Mouse (Mus musculus) midbrain, embryonic 14.5 days (tissue): ENCODE data around the gene Zdhhc5. TPM values are rescaled to one million over a fixed set of nuclear protein-coding genes. Genes with fewer than 3 reads are reported as not detected.
A peak's percentile ranks its signal among the peaks of the same experiment; 100 is the strongest.

Source experiments
- ATAC-seq: fragments of 200-750 bp; cut with Nextera tagmentation; 2 replicates; pipeline ENCODE4 v1.8.0; 2017; ENCODE audit warnings: moderate number of reproducible peaks, moderate library complexity; ENCODE audit not compliant: low FRiP score, low TSS enrichment
- DNase-seq: peaks from one replicate; pipeline ENCODE4 v3.0.0-alpha.2; 2015
- H3K27ac ChIP-seq: fragments of 300-500 bp; sonication (generic); replicated peaks from 2 replicates; pipeline ENCODE4 v1.5.1; 2014; ENCODE audit warnings: mild to moderate bottlenecking, low read depth, low read length, moderate library complexity
- H3K27me3 ChIP-seq: fragments of 300-500 bp; sonication (generic); 2 replicates; pipeline ENCODE4 v1.6.1; 2014; ENCODE audit warnings: low read length, control low read depth, mixed read lengths; ENCODE audit not compliant: control insufficient read depth, insufficient read depth
- H3K36me3 ChIP-seq: fragments of 300-500 bp; sonication (generic); 2 replicates; pipeline ENCODE4 v1.6.1; 2014; ENCODE audit warnings: low read length, control low read depth; ENCODE audit not compliant: control insufficient read depth, insufficient read depth
- H3K4me1 ChIP-seq: fragments of 300-500 bp; sonication (generic); 2 replicates; pipeline ENCODE4 v1.6.1; 2014; ENCODE audit warnings: mild to moderate bottlenecking, antibody characterized with exemption, low read length, control low read depth; ENCODE audit not compliant: control insufficient read depth, insufficient read depth
- H3K4me2 ChIP-seq: fragments of 300-500 bp; sonication (generic); 2 replicates; pipeline ENCODE4 v1.6.1; 2014; ENCODE audit warnings: mild to moderate bottlenecking, low read length, moderate library complexity
- H3K4me3 ChIP-seq: fragments of 300-500 bp; sonication (generic); replicated peaks from 2 replicates; pipeline ENCODE4 v1.5.1; 2014; ENCODE audit warnings: low read depth, low read length
- H3K9ac ChIP-seq: fragments of 300-500 bp; sonication (generic); replicated peaks from 2 replicates; pipeline ENCODE4 v1.6.1; 2014; ENCODE audit warnings: mild to moderate bottlenecking, low read length, moderate library complexity
- H3K9me3 ChIP-seq: fragments of 300-500 bp; sonication (generic); 2 replicates; pipeline ENCODE4 v1.6.1; 2016; ENCODE audit warnings: low read length, control low read depth, mixed read lengths; ENCODE audit not compliant: control insufficient read depth
- WGBS: fragments of 180-500 bp; shearing (Covaris S2); extraction: QIAGEN DNeasy Blood & Tissue Kit; methylation state at CpG from one replicate; pipeline ENCODE4 v1.1.7; 2014; 5-methylcytosine and 5-hydroxymethylcytosine counted together
- polyA plus RNA-seq: library from polyadenylated mRNA; unstranded; fragments of >200 nt; fragmentation: Nextera tagmentation; extraction: Ambion mirVana; gene quantifications from 2 replicates; pipeline ENCODE4 v1.2.1, GENCODE M21; 2014

Zdhhc5 gene
- polyA plus RNA-seq, 1 experiment from 2014 or later, result 21.8 TPM

DNA sequence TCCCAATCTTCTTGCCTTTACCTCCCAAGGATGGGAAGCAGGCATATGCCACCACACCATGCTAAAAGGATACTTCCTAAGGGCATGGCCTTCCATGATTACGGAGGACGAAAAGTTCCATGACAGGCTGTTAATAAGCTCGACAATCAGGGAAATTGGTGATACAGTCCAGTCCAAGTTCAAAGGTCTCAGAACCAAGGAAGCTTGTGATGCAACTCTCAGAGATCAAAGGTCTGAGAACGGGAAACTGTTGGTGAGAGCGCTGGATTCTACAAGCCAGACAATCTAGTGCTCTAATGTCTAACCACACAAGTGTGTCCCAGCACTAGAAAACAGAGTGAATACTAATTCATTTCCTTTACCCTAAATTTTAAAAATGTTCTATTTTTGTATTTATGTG is 41.3 kb upstream of the Zdhhc5 start:
- no peaks in the 10 kb centered on the region for H3K27me3 ChIP-seq
- H3K9ac ChIP-seq, result no peak overlapping the region
- H3K4me2 ChIP-seq, result no peak overlapping the region
- 88% methylated on average over 5 of the region's 5 CpGs for WGBS
- H3K9me3 ChIP-seq, result no peaks in the 10 kb centered on the region
- H3K4me1 ChIP-seq, result no peaks in the 10 kb centered on the region
- H3K27ac ChIP-seq, result no peak overlapping the region
- no peak overlapping the region for H3K4me3 ChIP-seq
- no peak for DNase-seq
- no peak for ATAC-seq
- H3K36me3 ChIP-seq, result no peaks in the 10 kb centered on the region

DNA sequence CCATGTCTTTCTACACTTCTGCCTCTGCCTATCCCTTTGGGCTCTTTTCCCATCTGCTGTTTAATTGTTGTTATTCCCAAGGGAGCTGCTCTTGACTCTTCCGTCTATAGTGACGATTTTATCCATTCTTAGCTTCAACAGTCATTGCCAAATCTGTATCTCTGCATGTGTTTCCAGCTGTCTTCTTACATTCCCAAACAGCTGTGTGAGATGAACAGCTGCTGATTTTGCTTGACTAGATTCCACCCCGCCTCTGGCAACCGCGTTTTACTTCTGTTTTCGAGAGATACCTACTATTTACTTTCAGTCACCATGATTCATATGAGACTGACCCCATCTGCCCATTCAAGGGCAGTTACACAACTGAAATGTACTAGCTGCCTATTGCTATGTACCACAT is 35.1 kb upstream of the Zdhhc5 start:
- no peak for ATAC-seq
- 80% methylated on average over 6 of the region's 6 CpGs for WGBS
- Histone ChIP-seq H3K36me3 (no peaks in the 10 kb centered on the region), H3K27ac (no peak overlapping the region), H3K4me1 (no peaks in the 10 kb centered on the region), H3K4me3 (no peak overlapping the region), H3K9ac (no peak overlapping the region), H3K9me3 (no peaks in the 10 kb centered on the region), H3K4me2 (no peak overlapping the region), H3K27me3 (no peaks in the 10 kb centered on the region)
- no peak for DNase-seq

DNA sequence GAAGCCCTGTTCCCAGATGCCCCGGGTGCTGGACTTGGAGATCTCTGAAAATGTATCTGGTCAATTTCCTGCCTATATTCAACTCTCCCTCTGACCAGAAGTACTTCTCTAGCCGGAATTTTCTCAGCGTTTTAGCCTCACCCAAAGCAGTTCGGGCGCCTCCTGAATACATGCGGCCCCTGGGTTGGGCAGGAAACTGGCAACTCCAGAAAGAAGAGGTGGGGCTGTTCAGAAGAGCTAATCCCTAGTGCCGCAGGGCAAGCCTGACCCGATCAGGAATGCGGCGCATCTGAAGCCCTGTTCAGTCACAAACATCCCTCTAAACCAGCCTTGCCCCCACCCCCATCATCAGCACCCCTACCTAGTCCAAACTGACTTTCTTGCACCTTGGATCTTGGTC is 29.1 kb upstream of the Zdhhc5 start:
- Histone ChIP-seq H3K36me3 (no peaks in the 10 kb centered on the region), H3K4me3 (peak overlapping the region; percentile 72), H3K4me2 (peak overlapping the region; percentile 86), H3K4me1 (peaks cover 26% of the 10 kb centered on the region), H3K27me3 (no peaks in the 10 kb centered on the region), H3K9me3 (no peaks in the 10 kb centered on the region), H3K9ac (peak overlapping the region; percentile 34; the same call in 1 of the 2 replicates), H3K27ac (peak overlapping the region; percentile 97)
- peak; percentile 58 for DNase-seq
- 1% methylated on average over 10 of the region's 10 CpGs for WGBS
- peak; percentile 21 for ATAC-seq

DNA sequence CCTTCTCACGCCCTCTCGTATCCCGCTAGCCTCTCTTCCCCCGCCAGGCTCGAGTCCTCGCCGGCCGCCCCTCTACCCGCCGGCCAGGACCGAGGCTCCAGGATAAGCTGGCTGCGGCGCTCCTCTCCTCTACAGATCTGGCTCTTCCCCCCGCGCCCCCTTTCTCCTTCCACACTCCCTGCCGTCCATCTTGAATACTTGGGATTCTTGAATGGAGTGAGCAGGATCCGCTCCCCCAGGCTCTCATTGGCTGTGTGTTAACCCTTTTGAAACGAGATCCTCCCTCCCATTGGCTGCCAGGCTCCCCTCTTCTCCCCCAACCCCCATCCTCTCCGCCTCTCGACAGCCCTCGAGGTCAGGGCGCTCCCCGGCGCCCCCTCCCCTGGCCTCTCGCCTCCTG is 28.6 kb upstream of the Zdhhc5 start, which contains the start of gene Gm19426:
Gm19426 (minus strand) TSS at position 95 of the 400 bp plus-strand sequence.
- Histone ChIP-seq H3K4me3 (peak within 1 kb of the TSS; percentile 72), H3K27me3 (no peaks in the 10 kb centered on the region), H3K4me2 (peak within 1 kb of the TSS; percentile 86), H3K9ac (peak within 1 kb of the TSS; percentile 91), H3K4me1 (peaks cover 29% of the 10 kb centered on the region), H3K36me3 (no peaks in the 10 kb centered on the region), H3K27ac (peak within 1 kb of the TSS; percentile 97), H3K9me3 (no peaks in the 10 kb centered on the region)
- under 1% methylated on average over 25 of the region's 25 CpGs for WGBS
- ATAC-seq (peak; percentile 91), DNase-seq (peak; percentile 95)

DNA sequence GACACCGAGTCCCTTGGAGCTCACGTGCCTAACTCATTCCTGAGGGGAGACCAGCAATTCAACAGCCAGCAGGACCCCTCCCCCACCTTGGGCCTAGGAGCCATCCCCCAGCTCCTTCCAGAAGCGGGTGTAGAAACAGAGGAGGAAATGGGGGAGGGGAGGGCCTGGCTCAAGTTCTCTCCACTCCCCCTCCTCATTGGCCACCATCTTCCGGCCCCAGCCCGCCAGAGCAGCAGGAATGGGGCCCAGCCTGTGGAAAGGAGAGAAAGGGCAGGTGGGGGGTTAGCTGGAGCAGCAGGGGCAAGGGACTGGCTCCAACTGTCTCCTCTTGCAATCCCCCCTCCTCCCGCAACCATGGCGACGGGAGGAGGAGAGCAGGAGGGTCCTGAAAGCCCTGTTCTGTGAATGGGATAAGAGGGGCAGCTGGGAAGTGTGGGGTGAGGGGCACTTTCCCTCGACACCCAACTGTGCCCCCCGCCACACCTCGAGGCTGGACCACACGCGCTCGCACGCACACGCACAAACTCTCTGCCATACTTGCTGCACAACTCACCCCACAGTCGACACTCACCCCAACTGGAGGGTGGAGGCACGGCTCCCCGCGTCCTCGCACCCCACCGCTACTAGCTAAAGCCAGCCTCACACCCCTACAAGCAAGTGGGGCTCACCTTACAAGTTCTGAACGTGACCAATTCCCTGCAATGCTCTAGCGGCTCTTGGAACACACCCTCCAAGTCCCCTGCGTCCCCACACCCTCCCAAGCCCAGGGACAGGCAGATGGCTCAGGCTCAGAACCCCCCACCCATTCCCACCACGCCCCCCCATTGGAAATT is 27.7 kb upstream of the Zdhhc5 start:
- Histone ChIP-seq H3K4me1 (peaks cover 37% of the 10 kb centered on the region), H3K9ac (peak overlapping the region; percentile 91), H3K4me2 (peak overlapping the region; percentile 86), H3K9me3 (no peaks in the 10 kb centered on the region), H3K36me3 (no peaks in the 10 kb centered on the region), H3K4me3 (peak overlapping the region; percentile 72), H3K27me3 (no peaks in the 10 kb centered on the region), H3K27ac (peak overlapping the region; percentile 97)
- DNase-seq (peak; percentile 87), ATAC-seq (peak; percentile 79)
- under 1% methylated on average over 26 of the region's 26 CpGs for WGBS

DNA sequence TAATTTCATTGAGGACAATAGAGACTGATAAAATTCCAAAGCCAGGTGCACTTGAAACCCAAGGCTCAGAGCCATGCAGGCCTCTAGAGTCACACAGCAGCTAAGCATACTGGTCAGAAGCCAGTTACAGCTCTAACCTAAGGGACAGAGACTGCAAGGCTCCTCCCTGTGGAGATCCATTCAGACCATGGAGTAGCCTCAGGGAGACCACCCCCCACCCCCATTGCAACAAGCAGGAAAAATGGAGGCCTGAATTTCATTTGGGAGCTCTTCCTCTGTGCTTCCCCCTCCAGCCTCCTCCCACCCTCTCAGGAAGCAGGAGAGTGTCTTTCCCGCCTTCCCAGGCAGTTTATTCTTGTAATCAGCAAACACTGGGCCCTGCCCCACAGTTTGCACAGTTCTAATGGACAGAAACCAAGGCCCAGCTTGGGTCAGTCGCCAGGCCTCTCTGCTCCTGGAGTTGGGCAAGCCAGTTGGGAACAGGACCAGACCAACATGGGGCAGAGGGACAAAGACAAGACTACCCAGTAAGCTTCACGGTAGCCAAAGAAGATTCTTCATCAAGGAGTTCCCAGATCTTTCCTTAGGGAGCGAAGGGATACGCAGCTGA is 27.0 kb upstream of the Zdhhc5 start:
- H3K27me3 ChIP-seq, result no peaks in the 10 kb centered on the region
- H3K9me3 ChIP-seq, result no peaks in the 10 kb centered on the region
- H3K27ac ChIP-seq, result peak overlapping the region; percentile 97
- ATAC-seq, result no peak
- WGBS, result under 1% methylated on average over 5 of the region's 5 CpGs
- H3K9ac ChIP-seq, result peak overlapping the region; percentile 91
- peaks cover 45% of the 10 kb centered on the region for H3K4me1 ChIP-seq
- DNase-seq, result no peak
- H3K4me2 ChIP-seq, result peak overlapping the region; percentile 86
- no peaks in the 10 kb centered on the region for H3K36me3 ChIP-seq
- peak overlapping the region; percentile 72 for H3K4me3 ChIP-seq

DNA sequence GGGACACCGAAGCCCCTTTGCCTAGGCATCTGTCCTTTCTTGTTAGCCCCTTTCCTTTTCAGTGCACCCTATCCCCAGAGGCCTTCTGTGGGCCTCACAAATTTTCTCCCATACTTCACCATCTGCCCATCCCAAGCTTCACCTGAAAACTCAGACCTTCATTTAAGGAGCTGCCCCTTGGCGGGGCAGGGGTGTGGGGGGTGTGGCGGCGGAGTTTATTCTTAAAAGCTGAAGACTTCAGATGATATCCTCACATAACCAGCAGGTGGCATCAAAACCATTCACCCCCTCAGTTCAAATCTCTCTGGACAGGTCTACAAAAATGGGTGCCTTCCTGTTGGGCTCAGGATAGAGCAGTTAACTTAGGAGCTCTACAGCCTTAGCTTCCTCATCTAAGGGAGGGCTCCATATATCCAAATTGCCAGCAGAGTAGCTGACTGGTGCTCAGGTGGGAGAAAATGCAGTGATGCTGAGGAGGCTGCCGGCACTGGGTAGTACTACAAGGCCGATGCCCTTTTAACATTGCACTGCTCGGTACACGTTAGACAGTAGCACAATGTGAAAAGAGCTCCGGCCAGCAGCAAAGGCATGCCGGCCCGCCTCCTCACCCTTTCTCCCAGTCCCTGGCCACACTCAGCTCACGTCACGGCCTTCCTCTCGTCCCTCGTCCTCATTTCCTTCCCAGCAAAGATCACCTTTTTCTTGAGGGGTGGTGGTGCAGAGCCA is 25.8 kb upstream of the Zdhhc5 start:
- peaks cover 56% of the 10 kb centered on the region for H3K4me1 ChIP-seq
- H3K9ac ChIP-seq, result no peak overlapping the region
- no peaks in the 10 kb centered on the region for H3K27me3 ChIP-seq
- H3K9me3 ChIP-seq, result no peaks in the 10 kb centered on the region
- no peak for ATAC-seq
- no peaks in the 10 kb centered on the region for H3K36me3 ChIP-seq
- H3K27ac ChIP-seq, result 0 out of 2 replicates have a peak overlapping the region, but pooled peaks have one; percentile 26
- 0 out of 2 replicates have a peak overlapping the region, but pooled peaks have one; percentile 72 for H3K4me3 ChIP-seq
- 62% methylated on average over 15 of the region's 15 CpGs for WGBS
- DNase-seq, result peak; percentile 47
- peak overlapping the region; percentile 86 for H3K4me2 ChIP-seq

DNA sequence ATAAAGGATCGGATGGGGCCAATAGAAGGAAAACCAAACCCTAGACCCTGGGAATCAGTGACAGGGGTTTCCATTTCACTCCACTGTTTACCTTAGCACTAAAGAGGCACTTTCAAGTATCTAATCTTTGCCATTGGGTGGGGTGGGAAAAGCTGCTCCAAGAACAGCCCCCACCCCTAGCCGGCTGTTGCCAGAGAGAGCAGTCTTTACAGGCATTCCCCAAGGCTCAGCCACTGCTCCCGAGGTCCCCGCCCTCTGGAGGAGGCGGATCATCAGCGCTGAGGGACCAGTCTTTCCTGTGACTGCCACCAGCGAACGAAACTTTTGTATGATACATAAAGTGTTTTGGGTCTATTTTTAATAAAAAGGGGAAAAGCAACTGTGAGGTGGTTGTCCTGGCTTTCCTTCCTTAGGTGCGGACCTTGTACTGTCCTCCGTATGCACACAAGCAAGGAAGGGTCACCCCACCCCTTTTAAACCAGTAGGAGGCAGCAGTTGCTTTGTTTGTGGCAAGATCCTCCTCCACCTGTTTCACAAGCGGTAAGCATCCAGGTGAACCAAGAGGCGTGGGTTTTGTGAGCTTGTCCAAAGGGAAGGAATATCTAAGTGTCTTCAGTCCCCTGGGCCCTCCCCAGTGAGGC is 23.4 kb upstream of the Zdhhc5 start:
- peak overlapping the region; percentile 58 for H3K4me2 ChIP-seq
- peak; percentile 62 for DNase-seq
- H3K4me3 ChIP-seq, result no peak overlapping the region
- peaks cover 57% of the 10 kb centered on the region for H3K4me1 ChIP-seq
- H3K9me3 ChIP-seq, result no peaks in the 10 kb centered on the region
- H3K27me3 ChIP-seq, result no peaks in the 10 kb centered on the region
- H3K9ac ChIP-seq, result no peak overlapping the region
- no peak for ATAC-seq
- WGBS, result 3% methylated on average over 12 of the region's 12 CpGs
- H3K36me3 ChIP-seq, result no peaks in the 10 kb centered on the region
- 0 out of 2 replicates have a peak overlapping the region, but pooled peaks have one; percentile 6 for H3K27ac ChIP-seq
